Mouse (Mus musculus) heart, postnatal 14 days (tissue): ENCODE measurements at regions not wholly inside any gene's neighbourhood (a gene's known extent, or its start where the extent isn't known, plus 50 kb on each side); places are given as distances from the start of the nearest gene placed in this dataset.

Source experiments
- DNase-seq, 2 experiments: peaks; one replicate each; pipeline ENCODE4 v3.0.0; 2021 to 2022
- intact Hi-C: fragments of 180-260 bp; cut with DNase I; formaldehyde crosslinking; loops from one replicate; pipeline ENCODE4 v1.15.1; 2025

DNA sequence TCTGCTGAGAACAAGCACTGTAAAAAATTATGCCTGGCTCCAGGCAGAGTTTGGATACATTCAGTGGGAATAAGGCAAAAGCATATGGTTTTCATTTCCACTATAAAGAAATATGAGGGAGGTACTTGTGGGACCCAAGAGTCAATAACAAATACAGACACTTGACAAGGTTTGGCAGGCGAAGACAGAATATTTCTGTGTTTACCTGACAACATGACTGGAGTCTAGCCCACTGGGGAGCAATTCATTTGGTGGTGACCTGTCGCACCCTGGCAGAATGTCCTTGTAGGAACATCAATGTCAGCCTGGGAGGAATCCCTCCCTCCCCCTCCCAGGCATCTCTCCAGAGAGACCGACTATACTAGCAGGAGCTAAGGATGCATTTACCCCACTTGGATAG, 276.8 kb downstream of the Maf start:
- intact Hi-C loops: no loop called here
- no peak for DNase-seq

DNA sequence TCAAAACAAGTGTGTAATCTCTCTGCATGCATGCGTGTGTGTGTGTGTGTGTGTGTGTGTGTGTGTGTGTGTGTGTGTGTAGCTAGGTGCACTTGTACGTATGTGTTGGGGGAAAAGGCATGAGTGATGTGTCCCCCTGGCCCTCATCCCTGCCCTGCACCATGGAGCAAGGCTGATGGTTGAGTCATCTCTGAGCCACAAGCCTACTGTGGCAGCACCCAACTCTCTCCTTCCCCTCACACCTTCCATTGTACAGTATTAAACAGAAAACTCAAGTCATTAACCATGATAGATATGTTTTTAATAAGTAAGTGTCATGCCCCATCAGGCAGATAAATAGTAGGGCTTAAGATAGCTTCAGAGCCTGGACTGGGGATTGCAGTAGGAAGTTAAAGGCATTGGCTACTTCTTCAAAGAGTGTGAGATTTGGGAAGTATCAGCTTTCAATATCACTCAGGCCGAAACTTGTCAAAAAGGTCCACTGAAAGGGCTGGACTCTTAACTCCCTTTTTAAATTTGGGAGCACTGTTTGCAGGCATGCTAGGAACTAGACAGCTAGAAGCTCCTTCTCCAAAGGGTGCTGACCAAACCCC, 278.2 kb downstream of the Maf start:
- no peak for DNase-seq
- intact Hi-C loops: no loop called here

DNA sequence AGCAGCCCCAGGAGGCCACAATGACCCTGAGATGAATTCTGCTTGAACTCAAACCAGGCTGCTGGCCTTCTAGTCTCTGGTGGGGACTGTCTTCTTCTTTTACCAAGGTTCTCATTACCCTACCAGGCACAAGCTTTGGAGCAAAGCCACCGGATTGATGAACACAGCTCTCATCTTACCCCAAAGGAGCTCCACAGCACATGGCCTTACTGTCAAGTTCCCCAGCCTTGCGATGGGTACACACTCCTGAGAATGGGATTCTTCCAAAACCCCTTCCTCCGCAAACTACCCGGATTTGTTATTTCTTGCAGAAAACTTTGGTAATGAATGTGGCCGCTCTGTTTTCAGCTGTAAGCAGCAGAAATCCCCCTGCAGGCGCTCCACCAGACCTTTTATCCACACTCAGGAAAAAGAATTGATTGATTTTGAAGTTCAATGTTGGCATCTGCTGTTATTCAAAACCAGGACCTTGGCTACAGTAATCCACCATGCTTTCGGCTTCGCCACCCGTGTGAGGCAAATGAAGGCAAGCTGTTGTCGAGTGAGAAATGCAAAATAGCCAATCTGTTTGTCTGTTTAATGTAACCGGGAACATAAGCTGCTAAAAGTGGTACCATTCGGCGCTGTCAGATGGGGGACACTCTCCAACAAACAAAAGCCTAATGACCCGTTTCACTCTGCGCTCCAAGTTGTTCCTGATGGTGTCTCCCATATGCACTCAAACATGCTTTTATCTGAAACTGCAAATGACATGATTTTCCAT, 278.9 kb downstream of the Maf start:
- DNase-seq: no peak
- intact Hi-C loops: no loop called here

DNA sequence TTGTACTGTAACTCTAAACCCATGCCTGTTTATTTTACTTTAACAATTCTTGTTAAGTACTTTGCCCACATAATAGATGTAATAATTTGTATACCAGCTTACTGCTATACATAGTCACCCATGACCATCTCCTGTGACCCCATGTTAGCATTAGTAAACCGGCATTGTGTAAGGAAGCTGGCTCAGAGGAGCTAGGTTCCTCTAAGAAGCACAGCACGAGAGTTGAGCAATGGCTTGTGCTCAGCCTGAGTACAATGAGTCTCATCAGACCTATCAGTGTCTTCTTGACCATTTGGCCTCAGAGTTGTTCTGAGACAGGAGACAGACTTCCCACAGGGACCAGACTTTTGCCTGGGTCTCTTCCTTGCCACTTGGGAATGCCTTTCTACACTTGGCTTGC, 279.6 kb downstream of the Maf start:
- no peak for DNase-seq

DNA sequence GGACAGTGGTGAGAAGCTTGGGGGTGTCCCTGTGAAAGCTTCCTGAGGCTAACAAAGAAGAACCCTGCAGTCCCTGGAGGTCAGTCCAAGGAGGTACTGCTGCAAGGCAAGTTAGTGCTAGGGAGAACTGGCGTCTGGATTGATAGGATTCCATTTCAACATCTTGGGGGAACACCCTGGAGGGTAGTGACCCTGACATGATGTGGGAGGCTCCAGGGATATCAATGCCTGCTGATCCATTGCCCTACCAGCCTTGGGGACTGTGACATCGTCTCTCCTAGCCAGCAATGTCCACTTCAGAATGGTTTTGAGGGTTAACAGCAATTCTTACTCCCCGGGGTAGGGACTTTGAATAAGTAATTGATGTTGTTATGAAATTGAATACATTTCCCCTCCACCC, 280.1 kb downstream of the Maf start:
- no peak for DNase-seq
- intact Hi-C loops: no loop called here

More for the DNA sequence above, 279.6 kb downstream of the Maf start:
- intact Hi-C loops: no loop called here

DNA sequence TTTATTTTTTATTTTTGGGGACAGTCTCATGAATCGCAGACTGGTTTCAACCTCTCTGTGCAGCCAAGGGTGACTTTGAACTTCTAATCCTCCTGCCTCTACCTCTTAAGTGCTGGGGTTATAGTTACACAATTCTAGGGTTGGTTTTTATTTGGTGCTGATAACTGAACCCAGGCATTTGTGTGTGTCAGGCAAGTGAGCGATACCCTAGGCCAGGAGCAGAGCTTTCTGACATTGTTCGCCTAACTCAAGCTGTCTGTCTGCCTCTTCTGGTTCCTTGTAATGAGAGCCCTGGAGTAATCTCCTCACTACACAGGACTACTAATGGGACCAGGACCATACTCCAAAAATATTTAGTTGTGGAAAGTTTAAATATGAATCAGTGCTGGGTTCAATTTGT, 281.1 kb downstream of the Maf start:
- intact Hi-C loops: no loop called here
- no peak for DNase-seq

DNA sequence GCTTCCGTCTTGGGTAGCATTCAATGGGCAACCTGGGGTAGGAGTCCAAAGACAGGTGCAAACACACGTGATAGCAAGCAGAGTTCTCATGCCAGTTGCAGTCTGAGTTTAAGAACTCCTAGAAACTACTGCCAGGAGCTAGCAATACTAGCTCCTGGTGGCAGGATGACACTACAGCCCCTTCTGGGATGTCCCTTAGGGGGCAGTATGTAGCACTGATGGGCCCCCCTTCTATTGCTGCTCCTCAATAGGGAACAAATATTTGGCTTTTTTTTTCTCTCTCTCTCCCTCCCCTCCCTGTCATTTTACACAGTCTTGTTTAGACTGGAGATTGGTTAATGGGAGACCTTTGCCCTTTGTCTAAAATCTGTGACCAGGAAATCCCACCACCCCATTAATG, 282.2 kb downstream of the Maf start:
- intact Hi-C loops: no loop called here

DNA sequence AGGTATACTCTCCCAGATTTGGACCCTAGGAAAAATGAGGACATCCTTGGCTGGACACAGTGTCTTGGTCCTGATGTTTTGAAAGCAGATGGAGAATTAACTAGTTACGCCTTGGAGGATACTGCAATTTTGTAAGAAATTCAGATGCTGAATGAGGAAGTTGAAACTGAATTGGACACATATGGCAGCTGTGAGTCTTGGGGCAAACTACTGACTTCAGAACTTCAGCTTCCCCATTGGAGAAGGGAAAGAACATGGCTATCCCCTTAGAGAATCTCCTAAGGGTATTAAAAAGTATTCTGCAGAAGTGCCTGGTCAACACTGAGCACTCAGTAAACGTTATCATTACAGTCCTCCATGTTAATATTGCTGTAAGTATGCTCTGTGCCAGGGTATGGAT, 283.9 kb downstream of the Maf start:
- DNase-seq: no peak
- intact Hi-C loops: no loop called here

More for the DNA sequence above, 282.2 kb downstream of the Maf start:
- no peak for DNase-seq

DNA sequence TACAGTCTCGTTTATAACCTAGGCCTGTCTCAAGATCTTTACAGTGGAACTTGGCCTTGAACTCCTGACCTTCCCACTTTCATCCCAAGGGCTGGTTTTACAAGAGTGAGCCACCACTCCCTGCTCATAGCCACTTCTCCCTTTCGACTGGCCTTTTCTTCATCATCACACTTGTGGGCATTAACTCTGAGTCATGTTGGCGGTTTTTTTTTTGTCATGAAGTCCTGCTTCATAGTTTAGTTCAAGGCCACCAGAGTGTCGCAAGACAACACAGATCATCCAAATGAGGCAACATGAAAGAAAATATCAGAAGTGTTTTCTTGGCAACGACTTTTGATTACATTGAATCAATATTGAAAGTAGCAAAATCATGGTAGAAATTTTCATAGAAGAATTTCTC, 284.5 kb downstream of the Maf start:
- intact Hi-C loops: no loop called here
- DNase-seq: no peak

DNA sequence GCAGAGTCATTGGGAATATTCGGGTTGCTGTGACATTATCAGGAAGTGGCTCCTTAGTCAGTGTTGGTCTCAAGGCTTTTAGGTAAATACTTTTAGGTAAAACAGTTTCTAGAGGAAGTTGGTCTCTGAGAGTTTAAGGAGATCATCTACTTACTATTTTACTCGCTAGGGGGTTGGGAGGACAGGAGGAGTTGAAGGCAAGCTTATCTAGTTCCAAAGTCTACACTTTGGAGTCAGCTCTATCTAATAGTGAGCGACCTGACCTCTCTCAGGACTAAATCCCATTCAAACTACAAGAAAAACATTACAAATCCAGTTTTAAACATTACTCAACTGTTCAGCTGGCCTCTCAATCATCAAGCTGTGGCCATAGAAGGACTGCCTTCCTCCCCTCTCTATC, 287.1 kb downstream of the Maf start:
- no peak for DNase-seq

DNA sequence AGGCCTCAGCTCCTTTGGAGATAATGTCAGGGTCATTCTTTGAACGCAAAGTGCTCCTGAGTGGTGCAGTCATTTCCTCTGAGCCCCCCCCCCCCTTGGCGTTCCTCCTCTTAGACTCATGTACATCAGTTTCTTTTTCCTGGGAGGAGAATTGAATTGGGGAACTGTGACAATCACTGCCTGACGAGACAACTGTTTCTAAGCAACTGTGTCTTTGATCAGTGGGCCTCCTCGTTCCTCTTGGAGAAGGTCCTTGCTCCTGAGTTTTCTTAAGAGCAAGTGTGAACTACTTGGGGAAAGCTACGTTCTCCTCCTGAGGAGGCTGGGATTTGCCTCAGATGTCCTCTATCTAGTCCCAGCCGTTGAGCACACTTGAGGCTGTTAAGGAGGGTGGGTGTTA, 287.5 kb downstream of the Maf start:
- no peak for DNase-seq
- intact Hi-C loops: no loop called here

More for the DNA sequence above, 287.1 kb downstream of the Maf start:
- intact Hi-C loops: no loop called here

DNA sequence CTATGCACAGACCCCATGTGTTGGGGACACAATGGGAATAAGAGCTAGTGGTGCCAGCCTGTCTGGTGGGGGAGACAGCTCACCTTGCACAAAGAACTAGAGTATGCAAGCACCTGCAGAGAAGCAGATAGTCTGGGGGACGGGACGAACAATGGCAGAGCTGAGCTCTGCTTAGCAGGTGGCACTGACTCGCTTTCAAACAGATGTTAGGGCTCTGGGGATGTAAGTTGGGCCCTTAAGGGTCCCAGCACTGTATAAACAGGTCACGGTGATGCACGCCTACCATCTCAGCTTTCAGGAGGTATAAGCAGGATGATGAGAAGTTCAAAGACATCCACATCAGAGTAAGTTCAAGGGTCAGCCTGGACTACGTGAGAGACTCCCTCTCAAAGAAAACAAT, 289.5 kb downstream of the Maf start:
- DNase-seq: no peak
- intact Hi-C loops: no loop called here

DNA sequence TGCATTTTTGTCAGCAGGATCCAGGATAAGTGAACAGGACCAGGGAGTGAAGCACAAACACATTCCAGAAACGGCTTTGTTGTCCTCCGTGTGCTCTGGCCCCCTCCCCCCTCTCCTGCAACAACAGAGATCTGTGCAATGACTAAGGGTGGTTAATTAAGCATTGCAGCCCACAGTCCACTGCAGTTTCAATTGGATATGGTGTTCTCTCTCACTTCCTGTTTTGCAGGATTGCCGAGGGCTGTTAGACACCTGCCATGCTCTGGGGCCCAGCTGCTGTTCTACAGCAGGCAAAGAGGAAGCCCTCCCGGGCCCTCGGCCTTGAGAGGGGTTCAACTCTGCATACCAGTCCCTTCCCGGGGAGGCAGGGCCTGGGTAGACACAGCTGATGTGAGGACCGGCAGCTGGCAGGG, 293.5 kb downstream of the Maf start:
- intact Hi-C loops: no loop called here
- peak; percentile 16 to 27 for DNase-seq

DNA sequence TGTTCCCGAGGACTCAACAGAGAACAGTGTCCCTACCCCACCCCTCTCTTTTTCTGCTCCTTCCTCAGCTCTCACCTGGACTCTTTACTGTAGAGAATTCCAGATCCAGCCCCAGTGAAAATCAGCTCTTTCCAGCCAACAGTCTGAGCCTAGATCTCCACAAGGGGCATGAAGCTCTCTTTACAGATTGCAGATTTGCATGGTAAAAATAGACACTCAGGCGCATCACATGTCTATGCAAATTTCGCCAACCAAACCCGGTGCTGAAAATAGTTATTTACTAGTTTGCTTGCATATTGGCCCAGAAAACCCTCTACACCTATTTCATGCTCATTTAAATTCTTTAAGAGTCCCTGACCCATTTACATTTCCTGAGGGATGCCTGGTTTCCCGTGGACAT, 295.8 kb downstream of the Maf start:
- intact Hi-C loops: no loop called here
- no peak for DNase-seq

DNA sequence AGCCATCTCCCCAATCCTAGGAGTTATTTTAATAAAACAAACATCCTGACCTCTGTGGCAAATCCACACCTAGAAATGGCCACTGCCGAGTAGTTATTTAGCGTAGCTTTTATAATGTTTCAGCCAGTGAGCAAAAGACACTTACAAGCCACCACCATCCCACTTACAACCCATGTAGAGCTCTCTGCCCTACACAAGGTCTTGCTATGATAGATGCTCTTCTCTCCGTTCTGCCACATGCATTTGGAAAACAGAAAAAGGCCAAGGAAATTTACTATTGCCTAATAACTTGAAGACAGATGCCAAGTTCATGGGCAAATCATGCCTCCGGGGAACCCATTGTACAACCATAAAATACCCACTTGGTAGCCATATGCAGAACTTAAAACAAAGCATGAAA, 296.5 kb downstream of the Maf start:
- DNase-seq: no peak
- intact Hi-C loops: no loop called here

DNA sequence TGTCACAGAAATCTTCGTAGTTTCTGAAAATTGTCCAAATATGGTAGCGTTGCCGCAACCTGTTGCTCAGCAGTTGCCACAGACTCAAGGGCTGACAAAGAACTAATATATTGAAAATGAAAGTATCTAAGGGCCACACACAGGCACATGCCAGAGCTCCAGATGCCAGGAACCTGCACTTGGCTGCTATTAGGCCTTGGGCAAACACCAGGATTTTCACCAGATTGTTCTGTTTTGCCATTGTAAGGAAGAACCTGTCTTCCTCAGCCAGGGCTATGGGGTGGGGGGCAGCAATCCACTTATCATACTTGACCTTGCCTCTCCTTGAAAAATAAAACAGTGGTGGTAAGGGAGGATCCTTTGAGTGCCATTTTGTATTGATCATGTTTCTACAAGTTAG, 297.4 kb downstream of the Maf start:
- intact Hi-C loops: no loop called here
- DNase-seq: no peak

DNA sequence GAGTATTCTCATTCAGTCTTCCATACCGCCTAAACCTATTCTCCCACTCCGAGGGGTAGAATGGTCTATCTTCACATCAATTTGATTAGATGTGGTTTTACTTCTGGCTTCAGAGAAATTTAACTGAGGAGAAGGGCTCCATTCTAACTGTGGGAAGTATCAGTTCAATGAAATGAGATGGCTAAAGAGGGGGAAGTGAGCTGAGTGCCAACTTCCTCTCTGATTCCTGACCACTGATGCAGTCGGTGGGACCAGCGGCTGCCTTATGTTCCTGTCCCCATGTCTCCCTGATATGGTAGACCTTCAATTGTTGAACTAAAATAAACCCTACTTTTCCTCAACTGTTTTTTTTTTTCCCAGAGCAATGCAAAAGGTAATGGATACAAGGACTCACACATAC, 300.1 kb downstream of the Maf start:
- DNase-seq: no peak
- intact Hi-C loops: loop anchor here (10.0 kb wide), 1 partner anchor 737 kb away; no protein-coding TSS in a partner anchor

DNA sequence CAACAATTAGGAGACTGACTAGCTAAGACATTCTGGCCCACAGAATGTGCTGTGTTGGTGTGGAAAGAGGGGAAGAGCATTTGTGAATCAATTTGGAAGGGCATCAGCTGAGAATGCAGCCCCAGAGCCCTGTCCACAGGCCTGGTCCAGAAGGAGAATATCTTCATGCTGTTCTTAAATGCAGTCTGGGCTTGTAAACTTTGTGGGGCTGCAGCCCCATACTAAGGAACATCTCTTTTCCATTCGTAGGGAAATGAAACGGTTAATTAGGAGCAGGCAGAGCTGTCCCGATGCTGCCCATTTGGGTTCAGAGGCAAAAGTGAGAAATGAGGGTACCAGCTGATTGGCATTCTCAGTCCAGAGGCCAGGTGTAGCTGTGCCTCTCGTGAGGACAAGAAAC, 304.0 kb downstream of the Maf start:
- DNase-seq: no peak
- intact Hi-C loops: loop anchor here (2.0 to 10.0 kb wide), 3 partner anchors 305 to 1035 kb away; no protein-coding TSS in a partner anchor

DNA sequence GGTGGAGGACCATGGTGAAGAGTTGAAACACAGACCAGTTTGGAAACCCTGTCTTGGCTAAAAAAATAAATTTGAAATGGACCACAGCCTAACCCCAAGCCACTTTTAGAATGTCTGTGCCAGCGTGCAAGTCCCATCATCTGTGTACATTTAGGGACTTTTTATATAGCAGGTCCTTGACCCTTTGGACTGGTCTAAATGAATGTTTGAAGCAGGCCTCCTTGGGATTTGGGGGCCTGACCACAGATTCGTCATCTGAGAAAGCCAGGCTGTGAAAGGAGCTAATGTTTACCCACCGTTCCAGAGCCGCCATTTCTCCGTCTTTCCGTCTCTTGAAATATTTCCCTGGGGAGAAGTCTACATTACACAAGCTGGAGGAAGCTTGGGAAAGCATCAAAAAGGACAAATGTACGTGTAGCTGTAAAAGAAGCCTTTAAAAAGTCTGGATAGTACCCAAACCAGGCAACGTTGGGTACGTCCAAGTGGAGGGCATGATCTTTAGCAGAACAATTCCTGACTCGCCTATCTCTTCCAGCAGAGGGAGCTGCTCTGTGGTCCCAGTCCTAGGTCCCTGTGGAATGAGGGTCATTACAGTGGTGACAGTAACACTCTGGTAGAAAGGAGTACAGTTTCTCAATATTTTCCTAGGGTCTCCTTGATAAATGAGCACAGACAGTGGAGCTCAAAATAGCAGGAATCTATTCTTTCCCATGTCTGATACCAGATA, 305.0 kb downstream of the Maf start:
- intact Hi-C loops: loop anchor here (2.0 to 10.0 kb wide), 3 partner anchors 306 to 1036 kb away; no protein-coding TSS in a partner anchor
- DNase-seq: peak; percentile 22 to 42
